Mouse (Mus musculus): ENCODE results near the gene Lamp1. TPM values are rescaled to one million over a fixed set of nuclear protein-coding genes. Genes with fewer than 3 reads are reported as not detected.

Lamp1 gene
- total RNA-seq, 2 experiments from 2014 or later = 258 to 303 TPM

DNA sequence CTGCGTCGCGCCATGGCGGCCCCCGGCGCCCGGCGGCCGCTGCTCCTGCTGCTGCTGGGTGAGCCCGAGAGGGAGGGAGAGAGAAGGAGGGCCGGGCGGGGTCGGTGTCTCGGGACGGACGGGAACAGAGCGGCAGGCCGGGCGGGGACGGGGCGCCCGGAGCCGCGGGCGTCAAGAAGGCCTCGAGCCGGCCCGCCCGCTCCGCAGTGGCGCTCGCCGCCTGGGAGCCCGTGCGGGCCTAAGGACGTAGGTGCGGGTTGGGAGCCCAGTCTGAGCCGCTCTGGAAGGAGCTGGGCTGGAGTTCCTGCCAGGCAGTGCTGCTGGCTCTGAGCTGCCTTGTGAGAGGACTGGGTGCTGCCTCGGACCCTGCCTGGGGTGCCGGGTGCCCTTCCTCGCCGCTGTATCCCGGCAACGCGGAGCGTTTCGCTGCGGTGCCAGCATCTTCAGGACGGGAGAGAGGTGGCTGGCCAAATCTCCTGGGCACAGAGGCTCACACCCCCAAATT, 468 bp downstream of the Lamp1 start:
- intact Hi-C loops (cut with DNase I) = loop anchor here (5.0 kb wide), 1 partner anchor 53 kb away; no protein-coding TSS in a partner anchor
- DNase-seq (ENCODE audit: low spot score in 2 of 2) = no peak

DNA sequence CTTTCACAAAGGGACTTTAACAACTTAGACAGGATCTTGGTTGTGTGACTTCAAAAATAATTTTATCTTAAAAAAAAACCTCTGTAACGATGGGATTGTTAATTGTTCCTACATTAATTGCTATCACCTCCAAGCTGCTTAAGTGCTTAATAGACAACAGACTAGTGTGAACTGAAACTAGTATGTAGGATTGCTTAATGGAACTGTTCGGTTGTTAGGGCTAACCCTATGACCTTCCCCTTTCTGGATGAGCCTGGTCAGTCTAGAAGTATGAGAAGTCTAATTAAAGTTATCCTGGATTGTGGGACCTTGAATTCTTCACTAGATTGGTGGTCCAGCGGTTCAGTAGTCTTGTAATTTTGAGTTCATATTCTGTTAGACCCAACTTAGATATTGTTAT, 1.7 kb downstream of the Lamp1 start:
- no peak for DNase-seq (ENCODE audit: low spot score in 2 of 2)
- intact Hi-C loops (cut with DNase I) = no loop called here

DNA sequence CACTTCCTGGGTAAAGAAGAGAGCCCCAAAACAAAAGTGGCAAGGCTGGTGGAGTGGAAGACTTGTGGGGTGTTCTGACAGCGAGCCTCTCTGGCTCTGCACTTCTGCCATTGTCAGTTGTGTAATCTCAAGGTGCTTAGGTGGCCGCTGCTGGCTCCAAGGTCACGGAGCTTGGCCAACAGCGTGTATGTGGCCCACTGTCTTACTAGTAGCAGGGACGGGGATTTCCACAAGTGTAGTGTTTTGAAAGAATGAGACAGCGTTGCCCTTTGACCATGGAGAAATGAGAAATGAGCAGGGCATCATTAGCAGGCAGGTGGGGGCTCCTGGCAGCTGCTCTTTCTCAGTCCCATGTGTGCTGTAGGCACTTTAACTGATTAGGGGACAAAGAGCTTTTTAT, 3.1 kb downstream of the Lamp1 start:
- DNase-seq (ENCODE audit: low spot score in 2 of 2) = no peak
- intact Hi-C loops (cut with DNase I) = no loop called here

DNA sequence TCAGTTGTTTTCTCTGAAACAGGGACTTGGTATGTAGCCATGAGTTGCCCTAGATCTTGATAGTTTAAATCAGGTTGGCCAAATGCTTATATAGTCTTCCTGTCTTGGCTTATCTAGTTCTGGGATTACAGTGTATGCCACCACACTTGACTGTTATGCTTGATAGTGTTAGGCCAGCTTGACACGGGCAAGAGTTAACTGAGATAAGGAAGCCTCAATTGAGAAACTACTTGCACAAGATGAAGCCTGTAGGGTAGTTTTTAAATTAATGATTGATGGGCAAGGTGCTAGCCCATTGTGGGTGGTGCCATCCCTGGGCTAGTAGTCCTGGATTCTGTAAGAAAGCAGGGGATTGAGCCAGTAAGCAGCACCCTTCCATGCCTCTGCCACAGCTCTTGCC, 4.6 kb downstream of the Lamp1 start:
- DNase-seq (ENCODE audit: low spot score in 2 of 2) = no peak
- intact Hi-C loops (cut with DNase I) = no loop called here

DNA sequence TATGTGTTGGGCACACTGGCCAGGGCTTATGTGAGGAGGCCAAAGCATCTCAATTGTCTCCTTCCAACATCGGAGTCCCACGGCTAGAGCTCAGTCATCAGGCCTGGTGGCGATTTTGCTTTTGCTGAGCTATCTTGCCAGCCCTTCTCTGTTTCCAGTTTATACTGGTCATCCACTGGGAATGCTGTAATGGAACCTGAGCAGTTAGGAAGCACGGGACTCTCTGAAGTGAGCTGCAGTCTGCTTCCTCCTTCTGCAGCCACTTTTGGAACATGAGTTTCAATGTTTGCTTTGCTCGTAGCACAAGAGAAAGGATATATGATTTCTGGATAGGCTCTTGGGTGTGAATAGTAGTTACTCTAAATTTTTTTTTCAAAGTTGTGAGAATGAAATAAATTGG, 5.4 kb downstream of the Lamp1 start:
- intact Hi-C loops (cut with DNase I) = no loop called here

DNA sequence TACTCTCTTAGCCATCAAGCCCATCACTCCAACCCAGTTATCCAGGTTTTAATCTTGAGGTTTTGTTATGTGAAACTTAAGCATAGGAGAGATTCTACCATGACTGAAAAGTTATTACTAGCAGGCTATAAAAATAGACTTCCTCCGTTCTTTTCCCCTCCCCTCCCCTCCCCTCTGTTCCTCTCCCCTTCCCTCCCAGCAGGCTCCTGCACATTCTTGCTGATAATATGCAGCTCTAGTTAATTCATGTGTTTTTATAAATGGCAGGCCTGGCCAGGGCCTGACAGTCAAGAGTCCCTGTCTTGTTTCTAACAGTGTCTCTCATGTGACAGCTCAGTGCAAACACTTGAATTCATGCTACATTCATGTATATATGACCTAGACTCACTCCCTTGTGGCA, 11.5 kb downstream of the Lamp1 start:
- DNase-seq (ENCODE audit: low spot score in 2 of 2) = no peak
- intact Hi-C loops (cut with DNase I) = no loop called here

More for the DNA sequence above, 5.4 kb downstream of the Lamp1 start:
- no peak for DNase-seq (ENCODE audit: low spot score in 2 of 2)

DNA sequence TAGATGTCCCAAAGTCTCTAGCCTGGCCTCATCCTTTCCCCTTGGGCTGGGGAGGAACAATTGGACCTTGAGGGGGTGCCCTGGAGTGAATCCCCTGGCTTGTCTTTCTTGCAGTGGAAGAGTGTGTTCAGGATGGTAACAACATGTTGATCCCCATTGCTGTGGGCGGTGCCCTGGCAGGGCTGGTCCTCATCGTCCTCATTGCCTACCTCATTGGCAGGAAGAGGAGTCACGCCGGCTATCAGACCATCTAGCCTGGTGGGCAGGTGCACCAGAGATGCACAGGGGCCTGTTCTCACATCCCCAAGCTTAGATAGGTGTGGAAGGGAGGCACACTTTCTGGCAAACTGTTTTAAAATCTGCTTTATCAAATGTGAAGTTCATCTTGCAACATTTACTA, 15.3 kb downstream of the Lamp1 start:
- no peak for DNase-seq (ENCODE audit: low spot score in 2 of 2)
- intact Hi-C loops (cut with DNase I) = no loop called here

DNA sequence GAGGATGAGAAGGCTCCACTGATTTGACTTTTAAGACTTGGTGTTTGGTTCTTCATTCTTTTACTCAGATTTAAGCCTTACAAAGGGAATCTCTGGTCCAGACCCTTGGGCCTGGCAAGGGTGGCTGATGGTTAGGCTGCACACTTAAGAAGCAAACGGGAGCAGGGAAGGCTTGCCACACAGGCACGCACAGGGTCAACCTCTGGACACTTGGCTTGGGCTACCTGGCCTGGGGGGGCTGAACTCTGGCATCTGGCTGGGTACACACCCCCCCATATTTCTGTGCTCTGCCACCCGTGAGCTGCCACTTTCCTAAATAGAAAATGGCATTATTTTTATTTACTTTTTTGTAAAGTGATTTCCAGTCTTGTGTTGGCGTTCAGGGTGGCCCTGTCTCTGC, 15.8 kb downstream of the Lamp1 start:
- intact Hi-C loops (cut with DNase I) = no loop called here
- no peak for DNase-seq (ENCODE audit: low spot score in 2 of 2)

DNA sequence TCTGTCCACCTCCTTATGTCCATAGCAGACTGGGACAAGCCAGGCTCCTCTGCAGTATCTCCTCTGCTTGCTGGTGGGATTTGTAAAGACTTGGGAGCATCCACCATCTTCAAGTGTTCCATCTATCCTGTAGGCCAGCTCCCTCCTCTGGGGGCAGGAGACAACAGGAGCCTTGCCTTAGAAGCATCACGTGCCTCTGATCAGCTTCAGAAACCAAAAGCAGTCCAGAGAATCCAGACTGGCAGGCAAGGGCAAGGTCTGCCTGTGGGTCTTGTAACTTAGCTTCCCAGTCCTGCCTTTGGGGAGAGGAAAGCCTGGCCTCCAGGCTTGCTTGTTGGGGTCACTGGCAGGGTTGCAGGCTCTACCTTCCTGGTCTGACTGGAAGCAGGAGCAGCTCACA, 16.7 kb downstream of the Lamp1 start:
- DNase-seq (ENCODE audit: low spot score in 2 of 2) = no peak
- intact Hi-C loops (cut with DNase I) = no loop called here

DNA sequence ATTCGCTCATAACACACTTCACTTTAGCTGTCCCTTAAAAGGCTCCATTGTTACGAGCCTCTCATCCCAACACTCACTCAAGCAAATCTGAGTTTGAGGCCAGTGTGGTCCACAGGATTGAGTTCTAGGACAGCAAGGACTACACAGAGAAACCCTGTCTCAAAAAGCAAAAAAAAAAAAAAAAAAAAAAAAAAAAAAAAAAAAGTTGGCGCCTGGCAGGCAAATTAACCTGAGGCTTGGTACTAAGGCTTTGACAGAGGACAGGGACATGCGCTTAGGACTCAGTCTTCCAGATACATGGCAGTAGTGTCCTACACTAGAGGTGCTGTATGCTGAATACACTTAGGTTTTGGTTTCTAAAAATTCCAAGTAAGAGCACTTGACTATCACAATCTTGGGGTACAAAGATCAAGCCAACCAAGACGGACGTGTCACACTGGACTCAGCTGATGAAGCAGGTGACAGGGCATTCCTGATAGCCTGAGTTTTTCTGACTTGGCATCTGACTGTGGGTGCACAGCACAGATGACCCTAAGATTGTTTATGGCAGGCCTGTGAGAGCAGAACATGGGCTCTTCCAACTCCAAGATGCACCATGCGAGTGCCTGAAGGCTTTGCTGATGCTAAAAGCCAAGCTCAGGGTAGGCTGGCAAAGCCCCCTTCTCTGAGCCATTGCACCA, 18.4 kb downstream of the Lamp1 start:
- no peak for DNase-seq (ENCODE audit: low spot score in 2 of 2)
- intact Hi-C loops (cut with DNase I) = no loop called here

DNA sequence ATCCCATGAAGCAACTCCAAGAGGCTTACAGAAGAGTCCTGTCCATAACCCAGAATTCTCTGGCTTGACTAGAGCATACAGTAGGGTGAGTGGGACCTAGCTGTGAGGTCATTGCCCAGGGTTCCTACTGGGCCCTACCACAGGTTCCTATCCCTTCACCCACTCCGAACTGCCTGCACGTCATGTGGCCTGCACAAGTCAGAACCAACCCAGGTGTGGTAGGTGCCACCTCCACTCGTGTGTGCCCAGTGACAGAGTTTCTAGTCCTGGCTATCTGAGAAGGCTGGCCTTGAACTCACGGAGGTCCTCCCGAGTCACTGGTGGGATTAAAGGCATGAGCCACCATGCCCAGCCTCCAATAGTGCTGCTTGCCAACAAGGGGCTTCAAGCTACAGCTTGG, 19.2 kb downstream of the Lamp1 start:
- DNase-seq (ENCODE audit: low spot score in 2 of 2) = no peak
- intact Hi-C loops (cut with DNase I) = no loop called here

DNA sequence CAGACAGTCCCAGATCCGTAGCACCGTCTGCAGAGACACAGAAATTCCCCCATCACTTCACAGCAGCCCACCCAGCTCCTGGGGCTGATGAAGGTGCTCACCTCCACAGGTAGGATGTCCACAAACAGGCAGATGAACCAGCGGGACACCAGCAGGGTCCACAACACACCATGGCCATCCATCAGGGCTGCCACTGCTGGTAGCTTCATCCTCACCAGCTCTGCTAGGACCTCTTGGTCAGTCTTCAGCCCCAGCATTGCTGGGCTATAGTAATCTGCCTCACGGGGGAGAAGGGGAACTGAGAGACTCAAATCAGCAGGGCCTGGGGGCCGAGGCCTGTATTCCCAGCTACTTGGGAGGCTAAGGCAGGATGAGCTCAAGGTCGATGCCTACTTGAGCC, 20.5 kb downstream of the Lamp1 start:
- no peak for DNase-seq (ENCODE audit: low spot score in 2 of 2)
- intact Hi-C loops (cut with DNase I) = no loop called here

DNA sequence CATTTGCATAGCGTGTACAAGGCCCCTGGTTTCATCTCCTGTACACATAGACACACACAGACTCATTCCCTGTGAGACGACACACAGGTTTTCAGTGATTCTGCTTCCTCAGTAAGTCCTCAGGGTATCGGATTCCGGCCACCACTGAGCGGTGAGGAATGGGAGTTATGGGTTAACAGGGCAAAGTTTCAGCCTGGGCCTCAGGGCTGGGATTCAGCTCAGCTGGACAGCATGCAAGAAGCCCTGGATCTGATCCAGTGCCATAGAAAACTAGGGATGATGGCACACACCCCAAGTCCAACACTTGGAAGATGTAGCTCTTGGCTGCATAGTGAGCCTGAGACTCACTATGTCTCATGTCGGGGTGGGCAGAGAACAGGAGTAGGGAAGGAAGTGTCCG, 21.0 kb downstream of the Lamp1 start:
- no peak for DNase-seq (ENCODE audit: low spot score in 2 of 2)
- intact Hi-C loops (cut with DNase I) = no loop called here

DNA sequence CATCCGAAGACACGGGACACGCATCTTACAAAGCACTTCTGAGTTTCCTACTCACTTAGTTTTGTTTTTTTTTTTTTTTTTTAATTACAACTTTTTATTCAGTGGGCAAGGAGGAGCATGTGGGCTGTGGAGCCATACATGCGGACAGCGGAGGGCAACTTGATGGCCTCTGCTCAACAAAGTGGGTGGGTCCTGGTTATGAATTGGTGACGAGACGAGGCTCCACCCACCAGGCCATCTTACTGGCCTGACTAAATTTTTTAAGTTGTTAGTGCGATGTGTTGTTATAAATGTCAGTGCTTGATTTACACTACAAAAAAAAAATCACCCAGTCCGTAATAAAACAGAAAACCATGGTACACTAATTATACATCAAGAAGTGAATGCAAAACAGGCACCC, 21.4 kb downstream of the Lamp1 start:
- intact Hi-C loops (cut with DNase I) = no loop called here

DNA sequence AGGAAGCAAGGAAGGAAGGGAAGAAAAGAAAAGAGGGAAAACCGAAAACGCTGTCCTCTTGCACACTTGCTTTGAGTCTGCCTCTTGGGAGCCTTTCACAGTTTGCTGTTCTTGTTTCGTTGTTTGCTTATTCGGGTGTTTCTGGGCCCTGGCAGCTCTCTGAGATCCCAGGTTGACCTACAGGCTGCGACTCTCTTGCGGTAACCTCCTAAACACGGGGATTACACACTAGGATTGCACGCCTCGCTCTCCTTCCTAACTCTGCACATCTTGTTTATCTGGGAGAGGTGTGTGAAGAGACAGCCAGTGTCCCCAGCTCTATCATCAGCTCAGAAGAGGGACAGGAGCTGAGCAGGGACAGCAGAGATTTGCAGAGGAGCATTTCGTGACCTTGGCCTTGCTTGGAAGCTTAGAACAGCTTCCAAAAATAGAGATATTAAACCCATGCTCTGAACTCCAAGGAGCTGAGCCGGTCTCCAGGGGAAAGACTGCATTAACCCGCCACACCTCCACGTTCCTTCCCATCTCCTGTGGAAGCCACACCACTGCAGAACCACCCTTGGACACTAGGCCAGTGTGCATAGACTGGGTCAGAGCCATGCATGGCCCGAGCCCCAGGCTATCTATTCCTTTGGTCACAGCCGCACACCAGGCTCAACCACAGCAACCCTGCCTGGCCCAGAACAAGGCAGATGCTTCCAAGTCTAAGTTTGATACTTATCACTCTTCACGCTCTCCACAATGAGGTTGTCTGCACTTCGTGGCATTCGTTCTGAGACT, 22.1 kb downstream of the Lamp1 start:
- intact Hi-C loops (cut with DNase I) = no loop called here
- DNase-seq (ENCODE audit: low spot score in 2 of 2) = no peak

More for the DNA sequence above, 21.4 kb downstream of the Lamp1 start:
- DNase-seq (ENCODE audit: low spot score in 2 of 2) = no peak

DNA sequence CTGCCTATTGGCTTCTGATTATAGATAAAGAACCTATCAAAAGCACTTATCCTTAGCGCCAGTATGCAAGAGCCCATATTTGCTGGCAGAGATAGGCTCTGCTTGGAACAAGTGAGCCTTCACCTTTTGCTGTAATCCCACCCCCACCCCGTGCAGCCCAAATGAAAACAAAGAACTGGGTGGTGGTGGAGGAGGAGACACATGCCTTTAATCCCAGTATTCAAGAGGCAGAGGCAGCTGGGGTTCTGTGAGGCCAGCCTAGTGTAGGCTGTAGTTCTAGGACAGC, 22.7 kb downstream of the Lamp1 start:
- no peak for DNase-seq (ENCODE audit: low spot score in 2 of 2)
- intact Hi-C loops (cut with DNase I) = no loop called here

DNA sequence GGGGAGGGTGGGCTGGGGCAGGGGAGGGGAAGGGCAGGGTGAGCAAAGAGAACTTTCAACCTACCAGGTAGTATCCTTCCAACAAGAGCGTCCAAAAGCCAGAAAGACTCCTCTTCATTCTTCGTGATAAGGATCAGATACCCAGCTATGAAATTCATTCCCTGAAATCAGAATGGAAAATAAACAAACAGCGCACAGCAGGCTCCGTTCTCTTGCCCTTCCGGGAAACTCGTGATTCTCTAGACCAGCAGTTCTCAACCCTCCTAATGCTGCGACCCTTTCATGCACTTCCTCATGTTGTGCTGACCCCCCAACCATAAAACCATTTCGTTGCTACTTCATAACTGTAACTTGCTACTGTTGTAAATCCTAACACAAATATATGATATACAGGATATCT, 27.9 kb downstream of the Lamp1 start:
- intact Hi-C loops (cut with DNase I) = no loop called here
- no peak for DNase-seq (ENCODE audit: low spot score in 2 of 2)

DNA sequence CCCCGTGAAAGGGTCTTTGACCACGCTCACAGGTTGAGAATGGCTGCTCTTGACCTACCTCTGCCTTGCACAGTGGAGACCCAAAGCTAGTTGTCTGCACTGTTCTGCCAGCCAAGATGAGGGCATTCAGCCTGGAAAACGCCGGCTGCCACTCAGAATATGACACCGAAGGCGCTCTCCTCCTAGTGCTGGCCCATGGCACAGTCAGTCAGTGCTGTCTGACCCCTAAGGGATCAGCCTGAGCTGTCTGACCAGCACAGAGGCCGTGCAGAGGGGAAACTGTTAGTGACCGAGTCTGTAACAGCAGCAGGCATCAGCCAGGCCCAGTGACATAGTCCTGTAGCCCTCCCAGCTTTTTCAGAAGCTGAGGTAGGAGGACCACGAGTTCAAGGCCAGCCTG, 28.3 kb downstream of the Lamp1 start:
- intact Hi-C loops (cut with DNase I) = no loop called here
- DNase-seq (ENCODE audit: low spot score in 2 of 2) = no peak

DNA sequence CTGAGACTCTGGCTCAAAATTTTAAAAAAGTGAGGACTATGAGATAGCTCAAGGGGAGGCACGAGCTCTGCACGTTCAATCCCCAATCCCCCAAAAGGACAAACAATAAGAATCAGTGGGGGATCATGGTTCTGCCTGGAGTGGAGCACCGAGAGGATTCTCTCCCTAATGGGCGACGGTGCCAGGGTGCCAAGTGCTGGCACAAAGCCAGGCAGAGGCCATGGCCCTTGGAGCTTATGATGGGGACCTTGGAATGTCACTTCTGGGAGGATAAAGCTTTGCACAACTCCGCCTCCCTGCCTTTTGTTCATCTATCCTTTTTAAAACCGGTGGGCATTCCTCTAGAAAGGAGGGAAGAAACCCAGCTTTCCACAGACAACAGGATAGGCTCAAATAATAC, 28.7 kb downstream of the Lamp1 start:
- no peak for DNase-seq (ENCODE audit: low spot score in 2 of 2)
- intact Hi-C loops (cut with DNase I) = no loop called here

DNA sequence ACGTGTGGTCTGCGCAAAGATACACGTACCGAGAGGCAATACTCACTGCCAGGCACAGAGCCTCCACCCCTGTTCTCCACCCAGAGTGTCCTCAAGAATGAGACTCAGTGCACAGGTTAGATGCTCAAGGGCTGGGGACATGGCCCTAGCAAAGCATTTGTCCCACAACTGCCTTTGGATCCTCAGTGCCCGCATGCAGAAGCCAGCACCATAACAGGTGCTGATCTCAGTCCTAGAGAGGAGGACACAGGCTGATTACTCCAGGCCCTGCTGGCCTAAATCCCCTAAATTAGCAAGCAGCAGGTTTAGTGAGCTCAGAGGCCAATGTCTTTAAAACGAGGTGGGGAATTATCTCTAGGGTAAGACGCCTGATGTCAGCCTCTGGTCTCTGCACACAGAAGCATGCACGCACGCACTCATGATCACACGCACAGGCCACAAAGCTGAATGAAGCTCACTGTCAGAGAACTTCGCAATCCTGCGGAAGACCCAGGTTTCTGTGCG, 29.1 kb downstream of the Lamp1 start:
- no peak for DNase-seq (ENCODE audit: low spot score in 2 of 2)
- intact Hi-C loops (cut with DNase I) = no loop called here

DNA sequence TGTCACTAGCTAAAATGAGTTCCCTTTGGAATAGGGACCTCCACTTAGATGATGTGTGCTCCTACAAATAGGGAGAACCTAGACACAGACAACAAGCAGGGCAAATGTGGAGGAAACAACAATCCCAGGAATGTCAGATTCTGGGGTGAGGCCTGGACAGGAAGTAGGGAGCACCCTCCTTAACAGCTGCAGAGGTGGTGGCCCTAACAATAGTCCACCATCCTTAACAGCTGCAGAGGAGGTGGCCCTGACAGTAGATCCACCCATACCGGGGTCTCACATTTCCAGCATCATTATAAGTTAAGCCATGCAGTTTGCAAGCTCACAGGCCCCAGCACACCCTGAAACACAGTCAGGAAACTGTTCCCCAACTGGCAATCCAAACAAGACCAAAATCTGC, 29.9 kb downstream of the Lamp1 start:
- intact Hi-C loops (cut with DNase I) = no loop called here
- DNase-seq (ENCODE audit: low spot score in 2 of 2) = no peak
